ENCODE assay signal across 9 mouse cellular contexts in genomic region chr15:56065872-56066534, GRCm38 (mm10).
DNase-seq lines count a peak whose midpoint lies in the region; ATAC-seq lines count a peak whose summit lies in the region.
"Had no signal": no experiment of that assay in that cellular context is flagged by ENCODE, and none has a peak within 500 bp of the region (broad histone marks: within the 10 kb centered on the region; RNA-seq: fewer than 3 reads in every experiment).

No protein-coding gene starts in this region.

- H3K4me3 ChIP-seq in neural tube, embryonic 11.5 days (ENCODE audit: low read depth, low read length) = no peak overlapping the region
- no peak overlapping the region for H3K4me3 ChIP-seq in hindbrain, embryonic 14.5 days (replicated peaks; ENCODE audit: low read length)
- no peak overlapping the region for H3K4me3 ChIP-seq in heart, embryonic 10.5 days
- H3K4me3 ChIP-seq: limb, embryonic 15.5 days had no signal

- no peak for ATAC-seq in cerebellum, adult (ENCODE audit: insufficient number of reproducible peaks, low FRiP score, low TSS enrichment)
- peak; percentile 43; the same call in 1 of the 2 replicates for ATAC-seq in neural tube, embryonic 11.5 days (ENCODE audit: insufficient read depth, low FRiP score, low TSS enrichment)
- peak; percentile 61; the same call in 1 of the 2 replicates for ATAC-seq in hindbrain, embryonic 14.5 days (ENCODE audit: low FRiP score)

- no peak overlapping the region for H3K27ac ChIP-seq in neural tube, embryonic 11.5 days (ENCODE audit: low read depth, low read length)
- no peak overlapping the region for H3K27ac ChIP-seq in hindbrain, embryonic 14.5 days
- no peak overlapping the region for H3K27ac ChIP-seq in heart, embryonic 10.5 days
- H3K27ac ChIP-seq: limb, embryonic 15.5 days had no signal

- no peak overlapping the region for H3K9ac ChIP-seq in neural tube, embryonic 11.5 days (ENCODE audit: low read length)
- no peak overlapping the region for H3K9ac ChIP-seq in hindbrain, embryonic 14.5 days
- H3K9ac ChIP-seq: limb, embryonic 15.5 days had no signal

- no peaks in the 10 kb centered on the region for H3K4me1 ChIP-seq in neural tube, embryonic 11.5 days (ENCODE audit: control insufficient read depth, insufficient read depth, low read length)
- no peaks in the 10 kb centered on the region for H3K4me1 ChIP-seq in hindbrain, embryonic 14.5 days (replicated peaks; ENCODE audit: control insufficient read depth, insufficient read depth, low read length)
- no peaks in the 10 kb centered on the region for H3K4me1 ChIP-seq in heart, embryonic 10.5 days
- H3K4me1 ChIP-seq: limb, embryonic 15.5 days had no signal

- H3K4me2 ChIP-seq in neural tube, embryonic 11.5 days (ENCODE audit: low read depth) = no peak overlapping the region
- no peak overlapping the region for H3K4me2 ChIP-seq in hindbrain, embryonic 14.5 days (replicated peaks)
- H3K4me2 ChIP-seq: limb, embryonic 15.5 days had no signal

- no peaks in the 10 kb centered on the region for H3K9me3 ChIP-seq in neural tube, embryonic 11.5 days (ENCODE audit: control insufficient read depth, low read length)
- H3K9me3 ChIP-seq in hindbrain, embryonic 14.5 days (ENCODE audit: control insufficient read depth, low read length) = no peaks in the 10 kb centered on the region
- H3K9me3 ChIP-seq in heart, embryonic 10.5 days = no peaks in the 10 kb centered on the region
- H3K9me3 ChIP-seq: limb, embryonic 15.5 days had no signal

- DNase-seq in cerebellum, postnatal 14 days = peak; percentile 15 to 47
- DNase-seq in neural tube, embryonic 11.5 days (ENCODE audit: low spot score) = no peak
- no peak for DNase-seq in neural tube, embryonic 10.5 days (ENCODE audit: extremely low spot score, low spot score)
- peak; percentile 86 for DNase-seq in hindbrain, embryonic 14.5 days (ENCODE audit: low spot score)
- DNase-seq in naive thymus-derived CD4-positive, alpha-beta T cell, adult 2 months (ENCODE audit: low read depth) = peak; percentile 50
- no peak for DNase-seq in adrenal gland, postnatal 36 days
- DNase-seq in heart, embryonic 10.5 days (ENCODE audit: low spot score) = no peak

- H3K36me3 ChIP-seq in neural tube, embryonic 11.5 days (ENCODE audit: control insufficient read depth, insufficient read depth, low read length) = no peaks in the 10 kb centered on the region
- H3K36me3 ChIP-seq in hindbrain, embryonic 14.5 days (replicated peaks; ENCODE audit: control insufficient read depth, insufficient read depth) = no peaks in the 10 kb centered on the region
- no peaks in the 10 kb centered on the region for H3K36me3 ChIP-seq in heart, embryonic 10.5 days
- H3K36me3 ChIP-seq: limb, embryonic 15.5 days had no signal

- H3K27me3 ChIP-seq in neural tube, embryonic 11.5 days (ENCODE audit: control insufficient read depth, insufficient read depth, low read length) = no peaks in the 10 kb centered on the region
- no peaks in the 10 kb centered on the region for H3K27me3 ChIP-seq in hindbrain, embryonic 14.5 days (ENCODE audit: control insufficient read depth, insufficient read depth, low read length)
- no peaks in the 10 kb centered on the region for H3K27me3 ChIP-seq in heart, embryonic 10.5 days (ENCODE audit: insufficient read depth, poor library complexity, severe bottlenecking)
- H3K27me3 ChIP-seq: limb, embryonic 15.5 days had no signal

- WGBS in neural tube, embryonic 11.5 days = 39% methylated on average over 7 of the region's 7 CpGs
- 37% methylated on average over 6 of the region's 7 CpGs for WGBS in hindbrain, embryonic 14.5 days
- 36% methylated on average over 6 of the region's 7 CpGs for WGBS in heart, embryonic 10.5 days

Comparison
In these comparisons a context has a peak if more than half of its experiments do, and no peak if none do; other contexts are left out.
1. DNase-seq: peak in cerebellum, postnatal 14 days (2 of 2), hindbrain, embryonic 14.5 days (single experiment) and naive thymus-derived CD4-positive, alpha-beta T cell, adult 2 months (single experiment); none in neural tube, embryonic 11.5 days (single experiment), neural tube, embryonic 10.5 days (single experiment), adrenal gland, postnatal 36 days (0 of 2) and heart, embryonic 10.5 days (single experiment).